Mouse (Mus musculus): Measurements from ENCODE around the gene Igsf9b. TPM values are rescaled to one million over a fixed set of nuclear protein-coding genes. Genes with fewer than 3 reads are reported as not detected.
A peak's percentile ranks its signal among the peaks of the same experiment; 100 is the strongest.

The Igsf9b gene
- polyA plus RNA-seq, 1 experiment from 2014 or later = 1.5 TPM

- DNase-seq (ENCODE audit: low read depth, low spot score) (no peak), ATAC-seq (no peak)
- TF ChIP-seq CTCF (IDR thresholded peaks at IDR 0.05) = no peak
- in situ Hi-C loops (cut with MboI; ENCODE audit: low pct_unique_long_range_greater_than_20kb) = no loop called here
- ChIA-PET POLR2A (interaction anchor here (0.6 kb wide), 1 partner anchor 10 kb away, joined by 3 read pairs; no protein-coding TSS in a partner anchor), CTCF (interaction anchor here (1.6 kb wide), 1 partner anchor 20 kb away, joined by 4 read pairs; no protein-coding TSS in a partner anchor)
- H3K27me3 ChIP-seq = no peaks in the 10 kb centered on the region
These were observed 6.5 kb downstream of the Igsf9b start for GRCm38 (mm10) chr9:27305502-27305901.

GRCm38 (mm10) chr9:27306642-27307041 lies 7.6 kb downstream of the Igsf9b start:
- ATAC-seq (no peak), DNase-seq (ENCODE audit: low read depth, low spot score) (no peak)
- TF ChIP-seq CTCF (IDR thresholded peaks at IDR 0.05) = no peak
- in situ Hi-C loops (cut with MboI; ENCODE audit: low pct_unique_long_range_greater_than_20kb) = no loop called here
- CTCF ChIA-PET = no interaction called here
- POLR2A ChIA-PET = no interaction called here
- H3K27me3 ChIP-seq = no peaks in the 10 kb centered on the region

GRCm38 (mm10) chr9:27307265-27307664 lies 8.3 kb downstream of the Igsf9b start:
- no peaks in the 10 kb centered on the region for H3K27me3 ChIP-seq
- in situ Hi-C loops (cut with MboI; ENCODE audit: low pct_unique_long_range_greater_than_20kb) = no loop called here
- ATAC-seq (no peak), DNase-seq (ENCODE audit: low read depth, low spot score) (no peak)
- TF ChIP-seq CTCF (IDR thresholded peaks at IDR 0.05) = no peak
- POLR2A ChIA-PET = interaction anchor here (0.6 kb wide), 1 partner anchor 208 kb away, joined by 3 read pairs; no protein-coding TSS in a partner anchor
- CTCF ChIA-PET = no interaction called here

GRCm38 (mm10) chr9:27308045-27308444 lies 9.0 kb downstream of the Igsf9b start:
- ATAC-seq (no peak), DNase-seq (ENCODE audit: low read depth, low spot score) (no peak)
- CTCF ChIA-PET = interaction anchor here (2.2 kb wide), 1 partner anchor 18 kb away, joined by 7 read pairs; no protein-coding TSS in a partner anchor
- TF ChIP-seq CTCF (IDR thresholded peaks at IDR 0.05) = no peak
- no peaks in the 10 kb centered on the region for H3K27me3 ChIP-seq
- POLR2A ChIA-PET = no interaction called here
- in situ Hi-C loops (cut with MboI; ENCODE audit: low pct_unique_long_range_greater_than_20kb) = no loop called here

- H3K27me3 ChIP-seq = no peaks in the 10 kb centered on the region
- in situ Hi-C loops (cut with MboI; ENCODE audit: low pct_unique_long_range_greater_than_20kb) = no loop called here
- DNase-seq (ENCODE audit: low read depth, low spot score) (no peak), ATAC-seq (no peak)
- ChIA-PET CTCF (interaction anchor here (2.2 kb wide), 1 partner anchor 17 kb away, joined by 7 read pairs; no protein-coding TSS in a partner anchor), POLR2A (no interaction called here)
- TF ChIP-seq CTCF (IDR thresholded peaks at IDR 0.05) = no peak
These were observed 9.6 kb downstream of the Igsf9b start for GRCm38 (mm10) chr9:27308561-27308960.

GRCm38 (mm10) chr9:27310005-27310404 lies 11.0 kb downstream of the Igsf9b start:
- ATAC-seq (peak; percentile 79), DNase-seq (ENCODE audit: low read depth, low spot score) (no peak)
- in situ Hi-C loops (cut with MboI; ENCODE audit: low pct_unique_long_range_greater_than_20kb) = no loop called here
- H3K27me3 ChIP-seq = no peaks in the 10 kb centered on the region
- ChIA-PET CTCF (interaction anchor here (1.4 kb wide), 1 partner anchor 23 kb away, joined by 3 read pairs; no protein-coding TSS in a partner anchor), POLR2A (no interaction called here)
- TF ChIP-seq CTCF (IDR thresholded peaks at IDR 0.05) = no peak

- H3K27me3 ChIP-seq = no peaks in the 10 kb centered on the region
- no peak for DNase-seq (ENCODE audit: low read depth, low spot score)
- ATAC-seq = no peak
- in situ Hi-C loops (cut with MboI; ENCODE audit: low pct_unique_long_range_greater_than_20kb) = no loop called here
- ChIA-PET CTCF (no interaction called here), POLR2A (no interaction called here)
- no peak for TF ChIP-seq CTCF (IDR thresholded peaks at IDR 0.05)
These were observed 14.4 kb downstream of the Igsf9b start for GRCm38 (mm10) chr9:27313427-27313826.

GRCm38 (mm10) chr9:27321267-27321666 lies 22.3 kb downstream of the Igsf9b start:
- in situ Hi-C loops (cut with MboI; ENCODE audit: low pct_unique_long_range_greater_than_20kb) = loop anchor here (10.0 kb wide), 1 partner anchor 216 kb away; no protein-coding TSS in a partner anchor
- TF ChIP-seq CTCF (IDR thresholded peaks at IDR 0.05) = no peak
- CTCF ChIA-PET = no interaction called here
- H3K27me3 ChIP-seq = no peaks in the 10 kb centered on the region
- no peak for ATAC-seq
- DNase-seq (ENCODE audit: low read depth, low spot score) = no peak
- POLR2A ChIA-PET = no interaction called here

GRCm38 (mm10) chr9:27322277-27322676 lies 23.3 kb downstream of the Igsf9b start:
- no peak for TF ChIP-seq CTCF (IDR thresholded peaks at IDR 0.05)
- no peak for ATAC-seq

GRCm38 (mm10) chr9:27323412-27323811 lies 24.4 kb downstream of the Igsf9b start:
- TF ChIP-seq CTCF (IDR thresholded peaks at IDR 0.05) = no peak
- in situ Hi-C loops (cut with MboI; ENCODE audit: low pct_unique_long_range_greater_than_20kb) = loop anchor here (10.0 kb wide), 1 partner anchor 219 kb away; no protein-coding TSS in a partner anchor
- no peak for DNase-seq (ENCODE audit: low read depth, low spot score)
- no peaks in the 10 kb centered on the region for H3K27me3 ChIP-seq
- ChIA-PET CTCF (no interaction called here), POLR2A (no interaction called here)
- ATAC-seq = peak; percentile 6

More at GRCm38 (mm10) chr9:27322277-27322676, 23.3 kb downstream of the Igsf9b start:
- in situ Hi-C loops (cut with MboI; ENCODE audit: low pct_unique_long_range_greater_than_20kb) = loop anchor here (10.0 kb wide), 1 partner anchor 217 kb away; no protein-coding TSS in a partner anchor
- ChIA-PET POLR2A (no interaction called here), CTCF (no interaction called here)
- no peaks in the 10 kb centered on the region for H3K27me3 ChIP-seq
- no peak for DNase-seq (ENCODE audit: low read depth, low spot score)

GRCm38 (mm10) chr9:27325920-27326319 lies 26.9 kb downstream of the Igsf9b start:
- ATAC-seq = peak; percentile 72
- CTCF ChIA-PET = interaction anchor here (0.7 to 1.7 kb wide), 6 partner anchors 9 to 221 kb away, joined by 3 to 7 read pairs (median 4); no protein-coding TSS in a partner anchor

More at GRCm38 (mm10) chr9:27325920-27326319, 26.9 kb downstream of the Igsf9b start:
- in situ Hi-C loops (cut with MboI; ENCODE audit: low pct_unique_long_range_greater_than_20kb) = loop anchor here (10.0 kb wide), 1 partner anchor 221 kb away; no protein-coding TSS in a partner anchor
- TF ChIP-seq CTCF (IDR thresholded peaks at IDR 0.05) = no peak
- H3K27me3 ChIP-seq = no peaks in the 10 kb centered on the region
- DNase-seq (ENCODE audit: low read depth, low spot score) = peak; percentile 31
- POLR2A ChIA-PET = no interaction called here
